In genomic region chr9:96324502-96324901, GRCm38 (mm10) we compare ENCODE assay signal across 10 mouse cellular contexts. TPM values are rescaled to one million over a fixed set of nuclear protein-coding genes. Genes with fewer than 3 reads are reported as not detected.
DNase-seq lines count a peak whose midpoint lies in the region; ATAC-seq and TF ChIP-seq lines count a peak whose summit lies in the region.
"Had no signal": no experiment of that assay in that cellular context is flagged by ENCODE, and none has a peak within 500 bp of the region (broad histone marks: within the 10 kb centered on the region; RNA-seq: fewer than 3 reads in every experiment).

No protein-coding gene starts in this region.

- DNase-seq in Muller cell, postnatal 12 days (ENCODE audit: inconsistent ontology term) = peak; percentile 58
- DNase-seq in brain, embryonic 14.5 days (ENCODE audit: low read depth) = peak; percentile 70
- DNase-seq in mesoderm, embryonic 11.5 days (ENCODE audit: low read depth, low spot score) = peak; percentile 23
- no peak for DNase-seq in spleen, postnatal 36 days (ENCODE audit: low spot score in 2 of 2)
- DNase-seq in adrenal gland, adult 18-20 months (ENCODE audit: low spot score in 2 of 2) = no peak
- DNase-seq in testis, postnatal 14 days (ENCODE audit: low spot score) = no peak

- no peaks in the 10 kb centered on the region for H3K27me3 ChIP-seq in hindbrain, embryonic 13.5 days
- H3K27me3 ChIP-seq: embryonic facial prominence, embryonic 13.5 days; lung, embryonic 15.5 days had no signal

- H3K9ac ChIP-seq in hindbrain, embryonic 13.5 days = no peak overlapping the region
- H3K9ac ChIP-seq: embryonic facial prominence, embryonic 13.5 days; lung, embryonic 15.5 days had no signal

- TF ChIP-seq POLR2A in brain, embryonic 14.5 days (IDR thresholded peaks at IDR 0.05; ENCODE audit: borderline replicate concordance, extremely low read depth, insufficient read depth, insufficient read length, poor library complexity, severe bottlenecking) = no peak

- peak overlapping the region; percentile 53 for H3K27ac ChIP-seq in hindbrain, embryonic 13.5 days
- H3K27ac ChIP-seq: embryonic facial prominence, embryonic 13.5 days; lung, embryonic 15.5 days had no signal

- peaks cover 8% of the 10 kb centered on the region for H3K36me3 ChIP-seq in hindbrain, embryonic 13.5 days
- H3K36me3 ChIP-seq: lung, embryonic 15.5 days had no signal

- 40% methylated on average over 4 of the region's 4 CpGs for WGBS in hindbrain, embryonic 13.5 days

- H3K4me3 ChIP-seq in hindbrain, embryonic 13.5 days = no peak overlapping the region
- H3K4me3 ChIP-seq: embryonic facial prominence, embryonic 13.5 days; lung, embryonic 15.5 days had no signal

- H3K9me3 ChIP-seq in hindbrain, embryonic 13.5 days = no peaks in the 10 kb centered on the region
- H3K9me3 ChIP-seq: embryonic facial prominence, embryonic 13.5 days; lung, embryonic 15.5 days had no signal

- H3K4me1 ChIP-seq in hindbrain, embryonic 13.5 days (replicated peaks) = peaks cover 7% of the 10 kb centered on the region

- no peak for TF ChIP-seq CTCF in brain, embryonic 14.5 days (IDR thresholded peaks at IDR 0.05; ENCODE audit: borderline replicate concordance, extremely low read depth, insufficient read depth, insufficient read length)

- H3K4me2 ChIP-seq in hindbrain, embryonic 13.5 days = no peak overlapping the region
- H3K4me2 ChIP-seq: embryonic facial prominence, embryonic 13.5 days; lung, embryonic 15.5 days had no signal

- ATAC-seq in hindbrain, embryonic 13.5 days (ENCODE audit: low FRiP score) = peak; percentile 78
- ATAC-seq in monocyte, adult 5-6 weeks (replicated peaks; ENCODE audit: insufficient number of reproducible peaks, low FRiP score, low TSS enrichment, poor library complexity, severe bottlenecking) = no peak

RNA-seq across cellular contexts. Expression of gene Atp1b3, which starts 39.7 kb away (rescaled TPM):
- polyA plus RNA-seq in brain, embryonic 14.5 days (2012; rRNA removed) = 68.3 and 96.6 TPM in 2 replicates
- 176 and 187 TPM in 2 replicates for polyA plus RNA-seq in hindbrain, embryonic 13.5 days (2015; fragmentation: Nextera tagmentation; extraction: Ambion mirVana)
- 298 to 398 TPM (median 324 TPM) in 3 replicates for total RNA-seq in monocyte, adult 5-6 weeks (2017)
- 100 to 1,000 TPM; 169 to 187 TPM for total RNA-seq in adrenal gland, adult 18-20 months (2021)

Comparison
In these comparisons a context has a peak if more than half of its experiments do, and no peak if none do; other contexts are left out.
1. DNase-seq: peak in Muller cell, postnatal 12 days (single experiment), brain, embryonic 14.5 days (single experiment) and mesoderm, embryonic 11.5 days (single experiment); none in spleen, postnatal 36 days (0 of 2), adrenal gland, adult 18-20 months (0 of 2) and testis, postnatal 14 days (single experiment).